Mouse (Mus musculus) heart, embryonic 14.5 days (tissue): ENCODE measurements around the gene Veph1. TPM values are rescaled to one million over a fixed set of nuclear protein-coding genes. Genes with fewer than 3 reads are reported as not detected.

Experiments
- ATAC-seq: fragments of 200-750 bp; cut with Nextera tagmentation; 2 replicates; pipeline ENCODE4 v1.8.0; 2017; ENCODE audit warnings: low read depth, moderate TSS enrichment; ENCODE audit not compliant: insufficient number of reproducible peaks, insufficient read depth, low FRiP score
- H3K27ac ChIP-seq, 2 experiments: fragments of 200-500 bp in 1 of 2; fragments of 300-500 bp in 1 of 2; sonication (generic) in 1 of 2; replicated peaks in 1 of 2; 2 replicates each; pipeline ENCODE4 v1.5.1; 2012 to 2014; ENCODE audit warnings: low read depth in 2 of 2, low read length in 2 of 2, control low read depth in 1 of 2, mild to moderate bottlenecking in 1 of 2, mixed read lengths in 1 of 2; ENCODE audit not compliant: control insufficient read depth in 1 of 2, insufficient read depth in 1 of 2
- H3K27me3 ChIP-seq: fragments of 300-500 bp; sonication (generic); 2 replicates; pipeline ENCODE4 v1.6.1; 2014; ENCODE audit warnings: mild to moderate bottlenecking, low read length, control low read depth; ENCODE audit not compliant: control insufficient read depth, insufficient read depth
- H3K36me3 ChIP-seq: fragments of 300-500 bp; sonication (generic); 2 replicates; pipeline ENCODE4 v1.6.1; 2014; ENCODE audit warnings: mild to moderate bottlenecking, control low read depth, low read length, mixed read lengths; ENCODE audit not compliant: control insufficient read depth, insufficient read depth
- H3K4me1 ChIP-seq, 2 experiments: fragments of 200-500 bp in 1 of 2; fragments of 300-500 bp in 1 of 2; sonication (generic) in 1 of 2; 2 replicates each; pipeline ENCODE4 v1.6.1; 2012 to 2014; ENCODE audit warnings: low read length in 2 of 2, control low read depth in 1 of 2, mixed read lengths in 1 of 2; ENCODE audit not compliant: control insufficient read depth in 2 of 2, insufficient read depth in 2 of 2
- H3K4me2 ChIP-seq: fragments of 300-500 bp; sonication (generic); 2 replicates; pipeline ENCODE4 v1.6.1; 2014; ENCODE audit warnings: mild to moderate bottlenecking, low read length
- H3K4me3 ChIP-seq, 2 experiments: fragments of 200-500 bp in 1 of 2; fragments of 300-500 bp in 1 of 2; sonication (generic) in 1 of 2; 2 replicates each; pipeline ENCODE4 v1.5.1; 2012 to 2014; ENCODE audit warnings: low read length in 2 of 2, mild to moderate bottlenecking in 2 of 2, control low read depth in 1 of 2, low read depth in 1 of 2, moderate library complexity in 1 of 2; ENCODE audit not compliant: control insufficient read depth in 1 of 2, insufficient read depth in 1 of 2
- H3K9ac ChIP-seq: fragments of 300-500 bp; sonication (generic); 2 replicates; pipeline ENCODE4 v1.6.1; 2014; ENCODE audit warnings: mild to moderate bottlenecking, low read length
- H3K9me3 ChIP-seq: fragments of 300-500 bp; sonication (generic); 2 replicates; pipeline ENCODE4 v1.6.1; 2016; ENCODE audit warnings: low read length, control low read depth; ENCODE audit not compliant: control insufficient read depth
- WGBS: fragments of 180-500 bp; shearing (Covaris S2); extraction: QIAGEN DNeasy Blood & Tissue Kit; methylation state at CpG from one replicate; pipeline ENCODE4 v1.1.7; 2014; 5-methylcytosine and 5-hydroxymethylcytosine counted together
- polyA plus RNA-seq: library from polyadenylated mRNA; unstranded; fragments of >200 nt; fragmentation: Nextera tagmentation; extraction: Ambion mirVana; gene quantifications from 2 replicates; pipeline ENCODE4 v1.2.1, GENCODE M21; 2014

Veph1 gene
- polyA plus RNA-seq, 1 experiment from 2014 or later: 1.0 TPM

- Histone ChIP-seq H3K27ac (peak overlapping the region; percentile 68 to 69), H3K4me3 (peak overlapping the region; percentile 61 to 64), H3K9ac (peak overlapping the region; percentile 79), H3K4me1 (peaks cover 0 to 2% of the 10 kb centered on the region in 2 experiments; a peak in 2 of 4 replicates), H3K27me3 (no peaks in the 10 kb centered on the region; the same call in 1 of the 2 replicates), H3K36me3 (no peaks in the 10 kb centered on the region), H3K9me3 (no peaks in the 10 kb centered on the region), H3K4me2 (peak overlapping the region; percentile 99)
- WGBS: under 1% methylated on average over 51 of the region's 54 CpGs
- ATAC-seq: peak; percentile 65
Observed at GRCm38 (mm10) chr3:66220554-66221242, 75.9 kb downstream of the Veph1 start.

GRCm38 (mm10) chr3:66219655-66220191 is 76.9 kb downstream of the Veph1 start, which contains the start of gene Ptx3:
Ptx3 (plus strand) TSS chr3:66219910.
- peak within 1 kb of the TSS; percentile 68 to 69 for H3K27ac ChIP-seq
- 6% methylated on average over 20 of the region's 20 CpGs for WGBS

GRCm38 (mm10) chr3:66215759-66216158 is 80.9 kb downstream of the Veph1 start:
- Histone ChIP-seq H3K27me3 (no peaks in the 10 kb centered on the region; the same call in 1 of the 2 replicates), H3K4me3 (no peak overlapping the region), H3K4me2 (peak overlapping the region; percentile 27; the same call in 1 of the 2 replicates), H3K9me3 (no peaks in the 10 kb centered on the region), H3K9ac (no peak overlapping the region), H3K27ac (no peak overlapping the region), H3K4me1 (peaks cover 0 to 2% of the 10 kb centered on the region in 2 experiments; a peak in 2 of 4 replicates), H3K36me3 (no peaks in the 10 kb centered on the region)
- WGBS: 55% methylated on average over 8 of the region's 8 CpGs
- ATAC-seq: no peak

More at GRCm38 (mm10) chr3:66219655-66220191, 76.9 kb downstream of the Veph1 start, which contains the start of gene Ptx3:
- 0 out of 2 replicates have a peak, but pooled peaks have one; percentile 20 for ATAC-seq
- no peaks in the 10 kb centered on the region for H3K36me3 ChIP-seq
- H3K9ac ChIP-seq: peak within 1 kb of the TSS; percentile 79
- peak within 1 kb of the TSS; percentile 61 to 64 for H3K4me3 ChIP-seq
- H3K4me2 ChIP-seq: peak within 1 kb of the TSS; percentile 99
- H3K27me3 ChIP-seq: no peaks in the 10 kb centered on the region; the same call in 1 of the 2 replicates
- no peaks in the 10 kb centered on the region for H3K9me3 ChIP-seq
- H3K4me1 ChIP-seq: peaks cover 0 to 2% of the 10 kb centered on the region in 2 experiments; a peak in 2 of 4 replicates

- no peaks in the 10 kb centered on the region; the same call in 1 of the 2 replicates for H3K27me3 ChIP-seq
- no peak overlapping the region for H3K27ac ChIP-seq
- no peak for ATAC-seq
- H3K9ac ChIP-seq: no peak overlapping the region
- H3K36me3 ChIP-seq: no peaks in the 10 kb centered on the region
- no peaks in the 10 kb centered on the region for H3K9me3 ChIP-seq
- no peak overlapping the region for H3K4me3 ChIP-seq
- no peak overlapping the region for H3K4me2 ChIP-seq
- WGBS: 100% methylated on average over 1 of the region's 1 CpGs
- no peaks in the 10 kb centered on the region; a peak in 1 of 4 replicates for H3K4me1 ChIP-seq
Observed at GRCm38 (mm10) chr3:66213524-66213923, 83.1 kb downstream of the Veph1 start.

- ATAC-seq: no peak
- Histone ChIP-seq H3K36me3 (no peaks in the 10 kb centered on the region), H3K27ac (no peak overlapping the region), H3K4me1 (no peaks in the 10 kb centered on the region), H3K27me3 (no peaks in the 10 kb centered on the region), H3K4me2 (no peak overlapping the region), H3K9ac (no peak overlapping the region), H3K4me3 (no peak overlapping the region), H3K9me3 (no peaks in the 10 kb centered on the region)
- WGBS: 74% methylated on average over 4 of the region's 4 CpGs
Observed at GRCm38 (mm10) chr3:66208836-66209573, 87.6 kb downstream of the Veph1 start.

- H3K36me3 ChIP-seq: no peaks in the 10 kb centered on the region
- no peak overlapping the region for H3K27ac ChIP-seq
- no peak overlapping the region for H3K9ac ChIP-seq
- WGBS: 76% methylated on average over 3 of the region's 3 CpGs
- H3K4me3 ChIP-seq: no peak overlapping the region
- no peaks in the 10 kb centered on the region for H3K9me3 ChIP-seq
- no peaks in the 10 kb centered on the region for H3K27me3 ChIP-seq
- no peak overlapping the region for H3K4me2 ChIP-seq
- ATAC-seq: no peak
- H3K4me1 ChIP-seq: no peaks in the 10 kb centered on the region
Observed at GRCm38 (mm10) chr3:66193910-66194562, 102.6 kb downstream of the Veph1 start.

GRCm38 (mm10) chr3:66179647-66180046 is 117.0 kb downstream of the Veph1 start:
- H3K36me3 ChIP-seq: no peaks in the 10 kb centered on the region
- no peak overlapping the region for H3K4me2 ChIP-seq
- no peaks in the 10 kb centered on the region for H3K4me1 ChIP-seq
- H3K9ac ChIP-seq: no peak overlapping the region
- ATAC-seq: no peak
- 74% methylated on average over 2 of the region's 2 CpGs for WGBS
- no peaks in the 10 kb centered on the region for H3K9me3 ChIP-seq
- no peak overlapping the region for H3K27ac ChIP-seq
- no peak overlapping the region for H3K4me3 ChIP-seq
- no peaks in the 10 kb centered on the region for H3K27me3 ChIP-seq
